Mouse (Mus musculus) adrenal gland, adult 18-20 months (tissue): Measurements from ENCODE around the gene Plcz1. TPM values are rescaled to one million over a fixed set of nuclear protein-coding genes. Genes with fewer than 3 reads are reported as not detected.

Experiments used
- DNase-seq, 2 experiments: peaks; one replicate each; pipeline ENCODE4 v3.0.0; 2021 to 2022; ENCODE audit warnings: low spot score in 2 of 2
- long read RNA-seq, 2 experiments: library from polyadenylated mRNA; stranded (forward); transcript quantifications; one replicate each; pipeline ENCODE4 v2.0.0; 2021
- total RNA-seq, 2 experiments: library from RNA; stranded (reverse); gene quantifications; 1 replicate in 1 of 2; 2 replicates in 1 of 2; pipeline ENCODE4 v1.2.3; 2021

The Plcz1 gene
- total RNA-seq, result not detected
- long read RNA-seq, experiment 1, result 0 reads
- long read RNA-seq, experiment 2, result 0 reads

GRCm38 (mm10) chr6:140041357-140041756, at the start of gene Plcz1:
TSS of gene Plcz1 (minus strand) at chr6:140041457.
- DNase-seq, result no peak

- no peak for DNase-seq
These were observed 48.6 kb upstream of the Plcz1 start for GRCm38 (mm10) chr6:140089855-140090254.

GRCm38 (mm10) chr6:140081739-140082138, 40.5 kb upstream of the Plcz1 start:
- DNase-seq, result no peak

- DNase-seq, result no peak
These were observed 39.7 kb upstream of the Plcz1 start for GRCm38 (mm10) chr6:140080933-140081332.

GRCm38 (mm10) chr6:140069177-140069576, 27.9 kb upstream of the Plcz1 start:
- no peak for DNase-seq

GRCm38 (mm10) chr6:140054271-140054928, 13.1 kb upstream of the Plcz1 start:
- no peak for DNase-seq

GRCm38 (mm10) chr6:140051476-140051875, 10.2 kb upstream of the Plcz1 start:
- DNase-seq, result no peak

GRCm38 (mm10) chr6:140040952-140041351, 305 bp downstream of the Plcz1 start, which contains the start of gene Capza3:
TSS of gene Capza3 (plus strand) at chr6:140041252.
- DNase-seq, result no peak

GRCm38 (mm10) chr6:140024404-140024803, 16.9 kb downstream of the Plcz1 start:
- DNase-seq, result no peak

GRCm38 (mm10) chr6:140005181-140005580, 36.1 kb downstream of the Plcz1 start:
- no peak for DNase-seq

- DNase-seq, result no peak
These were observed 51.7 kb downstream of the Plcz1 start for GRCm38 (mm10) chr6:139989597-139989996.

GRCm38 (mm10) chr6:139989075-139989474, 52.2 kb downstream of the Plcz1 start:
- DNase-seq, result no peak

GRCm38 (mm10) chr6:139986564-139986963, 54.7 kb downstream of the Plcz1 start:
- no peak for DNase-seq

- no peak for DNase-seq
These were observed 57.2 kb downstream of the Plcz1 start for GRCm38 (mm10) chr6:139984069-139984468.

GRCm38 (mm10) chr6:139981061-139981460, 60.2 kb downstream of the Plcz1 start:
- no peak for DNase-seq

GRCm38 (mm10) chr6:139978114-139978513, 63.1 kb downstream of the Plcz1 start:
- DNase-seq, result no peak

- no peak for DNase-seq
These were observed 66.6 kb downstream of the Plcz1 start for GRCm38 (mm10) chr6:139974668-139975067.

GRCm38 (mm10) chr6:139971608-139972298, 69.5 kb downstream of the Plcz1 start:
- no peak for DNase-seq

- DNase-seq, result no peak
These were observed 74.6 kb downstream of the Plcz1 start for GRCm38 (mm10) chr6:139966684-139967083.

- DNase-seq, result no peak
These were observed 76.4 kb downstream of the Plcz1 start for GRCm38 (mm10) chr6:139964895-139965294.

- no peak for DNase-seq
These were observed 77.5 kb downstream of the Plcz1 start for GRCm38 (mm10) chr6:139963775-139964174.

- no peak for DNase-seq
These were observed 83.6 kb downstream of the Plcz1 start for GRCm38 (mm10) chr6:139957531-139958241.
